Mouse (Mus musculus) embryonic facial prominence, embryonic 12.5 days (tissue): ENCODE measurements around the gene Fcamr. TPM values are rescaled to one million over a fixed set of nuclear protein-coding genes. Genes with fewer than 3 reads are reported as not detected.

Experiments
- ATAC-seq: fragments of 200-750 bp; cut with Nextera tagmentation; 2 replicates; pipeline ENCODE4 v1.8.0; 2017; ENCODE audit not compliant: insufficient number of reproducible peaks, insufficient read depth, low FRiP score, low TSS enrichment
- H3K27ac ChIP-seq: fragments of 300-500 bp; sonication (generic); 2 replicates; pipeline ENCODE4 v1.5.1; 2016; ENCODE audit warnings: mild to moderate bottlenecking
- H3K27me3 ChIP-seq: fragments of 300-500 bp; sonication (generic); 2 replicates; pipeline ENCODE4 v1.6.1; 2016; ENCODE audit warnings: mild to moderate bottlenecking, moderate library complexity
- H3K36me3 ChIP-seq: fragments of 300-500 bp; sonication (generic); 2 replicates; pipeline ENCODE4 v1.6.1; 2016; ENCODE audit warnings: mild to moderate bottlenecking
- H3K4me1 ChIP-seq: fragments of 300-500 bp; sonication (generic); 2 replicates; pipeline ENCODE4 v1.6.1; 2016
- H3K4me2 ChIP-seq: fragments of 300-500 bp; sonication (generic); replicated peaks from 2 replicates; pipeline ENCODE4 v1.6.1; 2016; ENCODE audit warnings: mild to moderate bottlenecking, moderate library complexity
- H3K4me3 ChIP-seq: fragments of 300-500 bp; sonication (generic); 2 replicates; pipeline ENCODE4 v1.5.1; 2016; ENCODE audit warnings: mild to moderate bottlenecking
- H3K9ac ChIP-seq: fragments of 300-500 bp; sonication (generic); 2 replicates; pipeline ENCODE4 v1.6.1; 2016; ENCODE audit warnings: mild to moderate bottlenecking, moderate library complexity
- H3K9me3 ChIP-seq: fragments of 300-500 bp; sonication (generic); 2 replicates; pipeline ENCODE4 v1.6.1; 2016; ENCODE audit warnings: mild to moderate bottlenecking, moderate library complexity
- WGBS: fragments of 180-500 bp; shearing (Covaris S2); methylation state at CpG from one replicate; pipeline ENCODE4 v1.1.7; 2016; 5-methylcytosine and 5-hydroxymethylcytosine counted together
- polyA plus RNA-seq: library from polyadenylated mRNA; unstranded; fragments of >200 nt; fragmentation: Nextera tagmentation; extraction: Ambion mirVana; gene quantifications from 2 replicates; pipeline ENCODE4 v1.2.1, GENCODE M21; 2016

The Fcamr gene
- polyA plus RNA-seq, 1 experiment from 2014 or later: not detected

DNA sequence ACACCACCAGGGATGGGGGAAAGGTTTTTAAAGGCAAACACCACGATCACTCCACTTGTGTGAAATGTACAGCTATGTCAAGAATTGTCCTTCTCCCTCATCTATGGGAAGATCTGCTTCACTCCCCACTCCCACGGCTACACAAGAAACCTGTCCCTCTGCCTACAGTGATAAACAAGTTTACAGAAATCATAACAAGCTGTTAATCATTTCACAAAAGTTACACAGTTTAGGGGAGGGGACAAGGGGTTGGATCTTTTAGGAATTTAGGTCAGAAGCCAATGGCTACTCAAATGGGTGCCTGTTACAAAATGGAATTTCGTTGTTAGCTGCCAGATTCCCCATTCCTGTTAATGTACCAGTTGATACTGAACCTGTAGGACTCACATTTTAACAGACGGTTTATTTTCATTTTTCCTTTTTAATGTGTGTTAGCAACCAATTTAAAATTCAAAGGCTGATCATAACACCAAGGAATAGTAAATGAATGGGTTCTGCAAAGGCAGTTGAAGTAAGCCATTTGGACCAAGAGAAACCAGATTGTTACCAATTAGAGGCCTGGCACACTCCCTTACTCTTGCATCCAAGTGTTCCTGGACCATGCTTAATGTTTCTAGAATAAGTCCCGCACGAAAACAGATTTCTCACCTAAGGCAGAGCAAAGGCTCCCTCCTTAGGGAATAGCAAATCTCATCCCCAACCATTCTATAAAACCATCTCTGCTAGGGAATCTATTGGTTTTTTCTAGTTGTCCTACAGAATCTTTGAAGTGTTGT is 34.6 kb downstream of the Fcamr start:
- no peaks in the 10 kb centered on the region for H3K9me3 ChIP-seq
- H3K27me3 ChIP-seq: no peaks in the 10 kb centered on the region

DNA sequence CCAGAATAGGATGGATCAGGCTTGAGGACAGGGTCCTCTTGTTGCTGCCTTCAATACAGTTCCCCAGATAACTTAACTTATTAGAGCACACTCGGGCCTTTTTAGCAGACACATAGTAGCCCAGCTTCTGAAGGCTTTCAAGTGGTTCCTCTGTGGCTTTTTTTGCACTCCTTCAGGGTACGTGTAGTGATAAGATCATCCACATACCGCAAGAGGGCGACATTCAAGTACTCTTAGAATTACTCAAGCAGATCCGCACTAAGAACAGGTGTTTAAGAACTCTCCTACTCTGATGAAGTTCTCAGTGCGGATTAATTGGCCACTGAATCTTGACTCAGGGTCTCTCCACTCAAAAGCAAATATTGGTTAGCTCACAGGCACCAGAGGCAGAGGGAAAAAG is 37.6 kb downstream of the Fcamr start:
- Histone ChIP-seq H3K4me1 (no peaks in the 10 kb centered on the region; the same call in 1 of the 2 replicates), H3K4me3 (no peak overlapping the region), H3K27me3 (no peaks in the 10 kb centered on the region), H3K9ac (no peak overlapping the region), H3K27ac (no peak overlapping the region), H3K9me3 (no peaks in the 10 kb centered on the region), H3K4me2 (no peak overlapping the region), H3K36me3 (no peaks in the 10 kb centered on the region)
- 54% methylated on average over 6 of the region's 6 CpGs for WGBS
- ATAC-seq: no peak

More for the DNA sequence above, 34.6 kb downstream of the Fcamr start:
- 85% methylated on average over 6 of the region's 6 CpGs for WGBS
- no peaks in the 10 kb centered on the region for H3K36me3 ChIP-seq
- no peak overlapping the region for H3K4me2 ChIP-seq
- H3K27ac ChIP-seq: no peak overlapping the region
- no peaks in the 10 kb centered on the region; the same call in 1 of the 2 replicates for H3K4me1 ChIP-seq
- H3K9ac ChIP-seq: no peak overlapping the region
- H3K4me3 ChIP-seq: no peak overlapping the region
- no peak for ATAC-seq

DNA sequence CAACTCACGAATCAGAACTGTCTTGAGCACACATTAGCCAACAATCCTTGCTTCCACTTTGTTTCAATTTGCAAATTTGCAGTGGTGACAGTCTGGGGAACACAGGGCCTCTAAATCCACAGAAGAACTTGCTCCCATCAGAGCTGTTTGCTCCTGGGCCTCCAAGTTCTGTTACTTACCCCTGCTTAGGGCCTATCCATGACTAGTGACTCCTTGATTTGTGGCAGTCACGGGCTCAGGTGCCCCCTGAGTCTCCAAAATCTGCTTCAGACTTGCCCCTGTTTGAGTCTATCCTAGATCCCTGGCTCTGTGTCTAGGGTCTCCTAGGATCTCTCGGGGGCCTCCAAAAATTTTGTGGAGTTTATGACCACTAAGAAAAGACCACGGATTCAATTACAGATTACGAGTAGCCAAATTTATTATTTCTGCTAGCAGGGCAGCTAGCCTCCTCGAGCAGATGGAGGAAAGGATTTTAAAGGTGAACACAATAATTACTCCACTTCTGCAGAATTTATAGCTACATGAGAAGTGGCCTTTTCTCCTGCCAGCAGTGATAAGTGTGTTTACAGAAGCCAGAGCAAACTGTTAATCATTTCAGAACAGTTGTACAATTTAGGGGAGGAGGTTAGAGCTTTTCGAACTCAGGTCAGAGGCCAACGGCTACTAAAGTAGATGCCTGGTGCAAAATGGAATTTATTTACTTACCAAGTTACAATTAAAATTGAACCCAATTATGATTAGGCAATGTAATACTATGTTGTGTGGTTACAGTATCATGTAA is 40.1 kb downstream of the Fcamr start:
- Histone ChIP-seq H3K4me1 (no peaks in the 10 kb centered on the region), H3K4me2 (no peak overlapping the region), H3K9ac (no peak overlapping the region), H3K9me3 (no peaks in the 10 kb centered on the region), H3K27me3 (no peaks in the 10 kb centered on the region), H3K36me3 (no peaks in the 10 kb centered on the region), H3K27ac (no peak overlapping the region), H3K4me3 (no peak overlapping the region)
- ATAC-seq: no peak
- WGBS: 76% methylated on average over 8 of the region's 8 CpGs

DNA sequence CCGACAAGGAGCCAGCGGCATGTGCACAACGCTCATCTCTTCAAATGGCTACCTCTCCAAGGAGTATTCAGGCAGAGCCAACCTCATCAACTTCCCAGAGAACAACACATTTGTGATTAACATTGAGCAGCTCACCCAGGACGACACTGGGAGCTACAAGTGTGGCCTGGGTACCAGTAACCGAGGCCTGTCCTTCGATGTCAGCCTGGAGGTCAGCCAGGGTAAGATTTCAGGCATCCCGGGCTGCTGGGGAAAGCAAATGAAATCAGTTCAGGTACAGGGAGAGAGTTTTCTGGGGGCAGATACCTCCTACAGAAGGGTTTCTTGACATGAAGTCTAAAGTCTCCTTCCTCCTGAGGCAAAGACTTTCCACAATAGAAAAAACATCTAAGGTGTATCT is 40.9 kb downstream of the Fcamr start:
- Histone ChIP-seq H3K4me3 (no peak overlapping the region), H3K9me3 (no peaks in the 10 kb centered on the region), H3K4me1 (no peaks in the 10 kb centered on the region), H3K27me3 (no peaks in the 10 kb centered on the region), H3K4me2 (no peak overlapping the region), H3K36me3 (no peaks in the 10 kb centered on the region), H3K9ac (no peak overlapping the region), H3K27ac (no peak overlapping the region)
- 86% methylated on average over 7 of the region's 7 CpGs for WGBS
- ATAC-seq: no peak

DNA sequence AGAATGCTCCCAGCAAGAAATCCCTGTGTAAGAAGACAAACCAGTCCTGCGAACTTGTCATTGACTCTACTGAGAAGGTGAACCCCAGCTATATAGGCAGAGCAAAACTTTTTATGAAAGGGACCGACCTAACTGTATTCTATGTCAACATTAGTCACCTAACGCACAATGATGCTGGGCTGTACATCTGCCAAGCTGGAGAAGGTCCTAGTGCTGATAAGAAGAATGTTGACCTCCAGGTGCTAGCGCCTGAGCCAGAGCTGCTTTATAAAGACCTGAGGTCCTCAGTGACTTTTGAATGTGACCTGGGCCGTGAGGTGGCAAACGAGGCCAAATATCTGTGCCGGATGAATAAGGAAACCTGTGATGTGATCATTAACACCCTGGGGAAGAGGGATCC is 43.8 kb downstream of the Fcamr start:
- Histone ChIP-seq H3K27me3 (no peaks in the 10 kb centered on the region), H3K4me3 (no peak overlapping the region), H3K36me3 (no peaks in the 10 kb centered on the region), H3K4me2 (no peak overlapping the region), H3K27ac (no peak overlapping the region), H3K4me1 (no peaks in the 10 kb centered on the region), H3K9me3 (no peaks in the 10 kb centered on the region), H3K9ac (no peak overlapping the region)
- no peak for ATAC-seq
- WGBS: 87% methylated on average over 7 of the region's 7 CpGs

DNA sequence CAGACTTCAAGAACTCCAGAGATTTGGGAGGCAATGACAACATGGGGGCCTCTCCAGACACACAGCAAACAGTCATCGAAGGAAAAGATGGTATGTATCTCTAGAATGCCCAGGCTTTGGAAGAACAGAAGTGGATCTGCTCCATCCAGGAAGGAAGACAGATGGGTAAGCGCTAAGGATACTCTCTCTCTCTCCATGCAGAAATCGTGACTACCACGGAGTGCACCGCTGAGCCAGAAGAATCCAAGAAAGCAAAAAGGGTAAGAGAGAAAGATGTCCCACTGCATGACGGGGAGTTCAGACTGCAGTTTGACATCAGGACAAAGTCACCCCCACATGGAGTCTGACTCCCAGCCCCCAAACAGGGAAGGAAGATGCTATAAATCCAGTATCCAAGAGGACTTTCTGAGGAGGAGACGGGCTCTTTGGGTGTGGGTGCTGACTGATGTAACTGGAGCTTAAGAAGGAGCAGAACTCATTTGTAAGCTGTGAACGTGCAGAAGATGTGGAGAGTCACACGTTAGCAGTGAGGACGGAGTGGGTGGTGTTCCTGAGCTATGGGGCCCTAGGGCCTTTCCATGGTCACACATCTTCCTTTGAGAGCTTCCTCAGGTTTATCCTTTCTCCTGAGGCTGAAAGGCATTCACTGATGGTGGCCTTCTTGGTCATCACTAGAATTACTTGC is 49.0 kb downstream of the Fcamr start:
- Histone ChIP-seq H3K4me3 (no peak overlapping the region), H3K4me2 (no peak overlapping the region), H3K4me1 (no peaks in the 10 kb centered on the region), H3K27ac (no peak overlapping the region), H3K9ac (no peak overlapping the region), H3K36me3 (no peaks in the 10 kb centered on the region), H3K9me3 (no peaks in the 10 kb centered on the region), H3K27me3 (no peaks in the 10 kb centered on the region)
- no peak for ATAC-seq
- WGBS: 86% methylated on average over 10 of the region's 10 CpGs

DNA sequence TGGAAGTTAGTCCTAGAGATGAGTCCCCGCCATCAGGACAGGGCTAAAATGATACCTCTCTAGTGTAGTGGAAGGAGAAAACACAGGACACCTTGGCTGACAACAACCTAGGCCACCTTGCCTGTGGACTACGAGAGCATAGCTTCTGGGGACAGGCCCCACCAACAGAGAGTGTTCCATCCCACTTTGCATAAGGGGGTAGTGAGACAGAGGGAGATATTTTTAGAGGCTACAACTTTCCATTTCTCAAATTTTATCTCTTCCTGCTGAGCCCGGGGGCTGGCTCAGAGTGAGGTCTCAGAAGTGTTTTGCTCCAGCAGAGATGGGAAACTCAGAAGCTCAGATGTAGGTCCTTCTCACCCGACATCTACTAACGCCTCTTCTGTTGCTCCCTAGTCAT is 49.7 kb downstream of the Fcamr start:
- H3K4me1 ChIP-seq: no peaks in the 10 kb centered on the region
- no peaks in the 10 kb centered on the region for H3K36me3 ChIP-seq
- no peak for ATAC-seq
- H3K4me3 ChIP-seq: no peak overlapping the region
- H3K27me3 ChIP-seq: no peaks in the 10 kb centered on the region
- H3K9me3 ChIP-seq: no peaks in the 10 kb centered on the region
- H3K27ac ChIP-seq: no peak overlapping the region
- H3K4me2 ChIP-seq: no peak overlapping the region
- H3K9ac ChIP-seq: no peak overlapping the region
- WGBS: 87% methylated on average over 5 of the region's 5 CpGs

DNA sequence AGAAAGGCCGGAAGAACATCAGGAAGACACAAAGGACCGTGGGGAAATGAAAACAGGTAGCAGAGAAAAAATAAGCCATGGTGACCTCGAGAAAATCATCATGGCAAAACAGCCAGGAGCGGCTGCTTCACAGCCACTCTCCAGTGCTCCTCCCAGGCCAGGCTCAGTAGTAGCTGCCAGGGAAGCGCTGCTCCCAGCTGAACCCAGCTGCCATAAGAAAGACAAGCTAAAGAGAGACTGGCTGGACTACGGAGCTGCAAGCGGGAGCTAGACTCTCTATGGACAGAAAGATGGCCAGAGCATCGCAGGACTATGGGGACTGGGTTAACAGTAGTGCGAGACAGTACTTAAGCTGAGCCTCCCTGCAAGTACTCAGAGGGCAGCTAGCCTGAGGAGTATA is 54.1 kb downstream of the Fcamr start:
- H3K27me3 ChIP-seq: no peaks in the 10 kb centered on the region
- WGBS: 83% methylated on average over 9 of the region's 9 CpGs
- H3K4me1 ChIP-seq: no peaks in the 10 kb centered on the region
- H3K4me2 ChIP-seq: no peak overlapping the region
- ATAC-seq: no peak
- no peak overlapping the region for H3K4me3 ChIP-seq
- H3K36me3 ChIP-seq: no peaks in the 10 kb centered on the region
- H3K9me3 ChIP-seq: no peaks in the 10 kb centered on the region
- no peak overlapping the region for H3K9ac ChIP-seq
- H3K27ac ChIP-seq: no peak overlapping the region

DNA sequence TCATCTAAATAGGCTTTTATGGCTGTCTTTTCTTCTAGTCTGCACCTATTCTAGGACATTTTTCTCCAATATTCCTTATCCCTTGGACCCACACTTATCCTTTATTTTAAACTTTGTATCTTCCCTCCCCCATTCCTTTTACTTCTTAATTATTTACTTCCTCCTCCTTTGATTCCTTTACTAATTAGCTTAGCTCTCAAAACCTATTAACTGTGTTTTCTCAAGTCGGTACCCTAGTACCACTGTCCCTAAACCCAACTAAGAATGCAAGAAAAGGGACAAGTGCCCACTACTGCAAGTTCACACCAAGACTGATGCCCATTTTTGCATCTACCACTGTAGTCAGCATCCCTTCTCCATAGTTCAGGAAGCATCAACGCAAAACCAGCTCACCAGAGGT is 55.0 kb downstream of the Fcamr start:
- no peak for ATAC-seq
- WGBS: 73% methylated on average over 2 of the region's 2 CpGs
- Histone ChIP-seq H3K4me3 (no peak overlapping the region), H3K4me2 (no peak overlapping the region), H3K27me3 (no peaks in the 10 kb centered on the region), H3K36me3 (no peaks in the 10 kb centered on the region), H3K9ac (no peak overlapping the region), H3K4me1 (no peaks in the 10 kb centered on the region), H3K9me3 (no peaks in the 10 kb centered on the region), H3K27ac (no peak overlapping the region)

DNA sequence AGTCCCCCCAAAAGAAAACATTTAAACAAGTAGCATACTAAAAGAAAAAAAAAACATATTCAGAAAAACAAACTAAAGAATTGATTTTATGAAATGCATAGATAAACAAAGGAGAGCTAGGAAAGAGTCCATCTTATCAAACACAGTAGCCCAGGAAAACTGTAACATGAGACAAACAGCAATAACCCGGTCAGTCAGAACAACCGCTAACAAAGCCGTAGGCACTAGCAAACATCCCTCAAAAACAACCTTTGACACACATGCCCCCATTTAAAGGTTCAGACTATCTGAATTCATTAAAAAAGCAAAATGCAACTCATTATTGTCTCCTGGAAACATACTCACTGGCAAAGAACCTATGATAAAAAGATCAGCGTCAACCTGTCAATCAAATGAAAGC is 56.8 kb downstream of the Fcamr start:
- Histone ChIP-seq H3K4me3 (no peak overlapping the region), H3K4me1 (no peaks in the 10 kb centered on the region), H3K36me3 (no peaks in the 10 kb centered on the region), H3K27ac (no peak overlapping the region), H3K9ac (no peak overlapping the region), H3K9me3 (no peaks in the 10 kb centered on the region), H3K27me3 (no peaks in the 10 kb centered on the region), H3K4me2 (no peak overlapping the region)
- ATAC-seq: no peak
- 74% methylated on average over 4 of the region's 4 CpGs for WGBS

DNA sequence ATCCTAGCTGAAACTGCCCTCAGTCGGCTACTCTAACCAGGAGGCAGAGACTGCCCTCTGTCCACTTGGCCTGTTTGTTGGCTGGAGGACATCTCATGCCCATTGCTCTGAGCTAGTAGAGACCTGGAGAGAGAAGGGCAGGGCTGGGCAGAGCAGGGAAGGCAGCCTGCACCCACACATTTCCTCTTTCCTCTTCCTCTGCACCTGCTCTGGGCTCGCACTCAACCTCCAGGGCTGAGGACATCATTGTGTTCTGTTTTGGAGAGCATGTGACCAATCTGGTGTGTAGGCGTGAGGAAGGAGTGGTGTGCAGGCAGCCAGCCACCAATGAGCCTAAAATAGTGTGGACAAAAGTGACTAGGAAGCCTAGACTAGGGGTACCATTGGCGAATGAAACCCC is 63.5 kb downstream of the Fcamr start:
- H3K4me1 ChIP-seq: no peaks in the 10 kb centered on the region
- no peak overlapping the region for H3K4me3 ChIP-seq
- H3K27me3 ChIP-seq: no peaks in the 10 kb centered on the region
- no peak overlapping the region for H3K27ac ChIP-seq
- ATAC-seq: no peak
- WGBS: 85% methylated on average over 4 of the region's 4 CpGs
- no peaks in the 10 kb centered on the region for H3K36me3 ChIP-seq
- no peak overlapping the region for H3K9ac ChIP-seq
- no peaks in the 10 kb centered on the region for H3K9me3 ChIP-seq
- H3K4me2 ChIP-seq: no peak overlapping the region
